Mouse (Mus musculus) MEL (cell line): ENCODE data around the gene Gm49383.

Source experiments
- CTCF ChIP-seq, 3 experiments: IDR thresholded peaks in 2 of 3; conservative IDR thresholded peaks in 1 of 3; 2 replicates each; pipeline ENCODE4 v1.5.1; 2011 to 2012; ENCODE audit warnings: low read length in 3 of 3, low read depth in 2 of 3, mild to moderate bottlenecking in 2 of 3, improper control_type of control experiment in 1 of 3, inconsistent platforms in 1 of 3, mixed read lengths in 1 of 3, moderate library complexity in 1 of 3; ENCODE audit not compliant: control insufficient read depth in 1 of 3, insufficient read depth in 1 of 3, poor library complexity in 1 of 3, severe bottlenecking in 1 of 3
- ELF1 ChIP-seq: IDR thresholded peaks from 2 replicates; pipeline ENCODE4 v1.6.1; 2014; ENCODE audit warnings: low read depth, mild to moderate bottlenecking, inconsistent platforms, low read length, improper control_type of control experiment, moderate library complexity
- EP300 ChIP-seq, 2 experiments: IDR thresholded peaks; 2 replicates each; pipeline ENCODE4 v1.6.1; 2011; ENCODE audit warnings: improper control_type of control experiment in 2 of 2, low read length in 2 of 2, low read depth in 1 of 2, mild to moderate bottlenecking in 1 of 2
- POLR2A ChIP-seq, 2 experiments: IDR thresholded peaks; 2 replicates each; pipeline ENCODE4 v1.6.1; 2011 to 2012; ENCODE audit warnings: low read length in 2 of 2, mild to moderate bottlenecking in 2 of 2, control low read depth in 1 of 2, improper control_type of control experiment in 1 of 2, low read depth in 1 of 2, moderate library complexity in 1 of 2; ENCODE audit not compliant: control insufficient read depth in 1 of 2, insufficient read depth in 1 of 2, poor library complexity in 1 of 2
- ZC3H11A ChIP-seq: IDR thresholded peaks from 2 replicates; pipeline ENCODE4 v1.6.1; 2012; ENCODE audit warnings: low read depth, mild to moderate bottlenecking, inconsistent platforms, low read length, improper control_type of control experiment

GRCm38 (mm10) chr12:69171307-69171706 is 25.6 kb downstream of the Gm49383 start:
- TF ChIP-seq EP300 (IDR thresholded peaks at IDR 0.05; ENCODE audit: low read depth in 1 of 2, low read length in 2 of 2) (peak in 1 of 2 experiments; percentile 23; a peak in 1 of 4 replicates), CTCF (IDR thresholded peaks at IDR 0.05 in 2 of 3, conservative IDR thresholded peaks at IDR 0.05 in 1 of 3; ENCODE audit: control insufficient read depth in 1 of 3, insufficient read depth in 1 of 3, low read depth in 2 of 3, low read length in 3 of 3, poor library complexity in 1 of 3, severe bottlenecking in 1 of 3) (no peak), ZC3H11A (no peak), ELF1 (no peak), POLR2A (IDR thresholded peaks at IDR 0.05; ENCODE audit: control insufficient read depth in 1 of 2, insufficient read depth in 1 of 2, low read depth in 1 of 2, low read length in 2 of 2, poor library complexity in 1 of 2) (no peak)
